Comparison of ENCODE assay signal across 1 mouse cellular context in genomic region chr1:151188469-151188868, GRCm38 (mm10).
A peak's percentile ranks its signal among the peaks of the same experiment; 100 is the strongest.
TF ChIP-seq lines count a peak whose summit lies in the region.

No protein-coding gene starts in this region.

TF ChIP-seq in MEL, 35 proteins besides CTCF, POLR2A, EP300 and RAD21:
- TF ChIP-seq ZNF384 (IDR thresholded peaks at IDR 0.05; ENCODE audit: low read depth, low read length) (peak; percentile 90), GABPA (IDR thresholded peaks at IDR 0.05; ENCODE audit: low read depth, low read length) (no peak)
TF ChIP-seq in MEL: peak in this region for 1.
